Mouse (Mus musculus) embryonic fibroblast, embryonic 13.5 days (primary cell): ENCODE measurements around the gene Polr1c.

ENCODE experiments used
- CTCF ChIP-seq: IDR thresholded peaks from 2 replicates; pipeline ENCODE4 v1.5.1; 2011; ENCODE audit warnings: mild to moderate bottlenecking, control low read depth, low read length, moderate library complexity, borderline replicate concordance; ENCODE audit not compliant: insufficient read depth
- POLR2A ChIP-seq: IDR thresholded peaks from 2 replicates; pipeline ENCODE4 v1.6.1; 2011; ENCODE audit warnings: low read depth, mild to moderate bottlenecking, control low read depth, low read length, moderate library complexity

DNA sequence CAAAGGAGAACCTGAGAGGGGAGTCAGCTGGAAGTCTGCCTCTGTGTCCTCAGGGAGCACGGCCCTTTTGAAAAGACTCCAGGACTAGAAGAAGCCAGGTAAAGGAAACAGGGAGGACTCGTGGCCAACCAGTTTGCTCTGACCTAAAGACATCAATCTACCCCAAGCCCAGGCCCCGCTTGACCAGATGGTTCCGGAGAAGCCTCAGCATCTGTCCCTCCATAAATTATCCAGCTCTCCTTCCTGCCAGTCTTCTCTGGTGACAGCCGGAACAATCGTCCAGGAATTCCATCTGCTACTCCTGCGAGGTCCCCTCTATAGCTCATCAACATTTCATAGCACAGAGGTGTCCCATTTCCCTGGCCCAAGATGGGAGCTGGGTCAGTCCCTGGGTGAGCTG is 36.8 kb upstream of the Polr1c start:
- TF ChIP-seq POLR2A (no peak), CTCF (no peak)
